Mouse (Mus musculus) stomach, postnatal 0 days (tissue): ENCODE measurements around the gene Zrsr1. TPM values are rescaled to one million over a fixed set of nuclear protein-coding genes. Genes with fewer than 3 reads are reported as not detected.

Source experiments
- ATAC-seq: fragments of 200-750 bp; cut with Nextera tagmentation; 2 replicates; pipeline ENCODE4 v1.8.0; 2017; ENCODE audit not compliant: low FRiP score, low TSS enrichment
- DNase-seq: peaks from one replicate; pipeline ENCODE4 v3.0.0-alpha.2; 2016; ENCODE audit warnings: low spot score
- H3K27ac ChIP-seq: fragments of 300-500 bp; sonication (generic); replicated peaks from 2 replicates; pipeline ENCODE4 v1.5.1; 2014; ENCODE audit warnings: mild to moderate bottlenecking, control low read depth
- H3K27me3 ChIP-seq: fragments of 300-500 bp; sonication (generic); 2 replicates; pipeline ENCODE4 v1.6.1; 2014; ENCODE audit warnings: low read length; ENCODE audit not compliant: control insufficient read depth, insufficient read depth
- H3K36me3 ChIP-seq: fragments of 300-500 bp; sonication (generic); 2 replicates; pipeline ENCODE4 v1.6.1; 2014; ENCODE audit warnings: low read length, mixed read lengths; ENCODE audit not compliant: control insufficient read depth, insufficient read depth
- H3K4me1 ChIP-seq: fragments of 300-500 bp; sonication (generic); replicated peaks from 2 replicates; pipeline ENCODE4 v1.6.1; 2014; ENCODE audit warnings: antibody characterized with exemption; ENCODE audit not compliant: control insufficient read depth, insufficient read depth
- H3K4me2 ChIP-seq: fragments of 300-500 bp; sonication (generic); replicated peaks from 2 replicates; pipeline ENCODE4 v1.6.1; 2014; ENCODE audit warnings: low read depth, mild to moderate bottlenecking, control low read depth, moderate library complexity
- H3K4me3 ChIP-seq: fragments of 300-500 bp; sonication (generic); 2 replicates; pipeline ENCODE4 v1.5.1; 2014; ENCODE audit warnings: low read depth, low read length, control low read depth
- H3K9ac ChIP-seq: fragments of 300-500 bp; sonication (generic); 2 replicates; pipeline ENCODE4 v1.6.1; 2014; ENCODE audit warnings: mild to moderate bottlenecking, low read length, control low read depth, mixed read lengths
- H3K9me3 ChIP-seq: fragments of 300-500 bp; sonication (generic); 2 replicates; pipeline ENCODE4 v1.6.1; 2016; ENCODE audit warnings: low read length; ENCODE audit not compliant: control insufficient read depth
- CTCF ChIP-seq: IDR thresholded peaks from 2 replicates; pipeline ENCODE4 v1.5.1; 2016; ENCODE audit warnings: antibody characterized with exemption, low read depth, mild to moderate bottlenecking, moderate library complexity
- EP300 ChIP-seq: optimal IDR thresholded peaks from 2 replicates; pipeline ENCODE3; 2016; ENCODE audit warnings: antibody characterized with exemption
- WGBS: fragments of 180-500 bp; shearing (Covaris S2); extraction: QIAGEN DNeasy Blood & Tissue Kit; methylation state at CpG from one replicate; pipeline ENCODE4 v1.1.7; 2014; 5-methylcytosine and 5-hydroxymethylcytosine counted together
- polyA plus RNA-seq: library from polyadenylated mRNA; unstranded; fragments of >200 nt; fragmentation: Nextera tagmentation; extraction: Ambion mirVana; gene quantifications from 2 replicates; pipeline ENCODE4 v1.2.1, GENCODE M21; 2015

Zrsr1 gene
- polyA plus RNA-seq = 2.0 and 2.2 TPM in 2 replicates

GRCm38 (mm10) chr11:22971835-22972709 is at the start of gene Zrsr1:
Gene Zrsr1 (plus strand): TSS chr11:22972005.
- peak within 1 kb of the TSS; percentile 85 for H3K27ac ChIP-seq
- no peaks in the 10 kb centered on the region for H3K36me3 ChIP-seq
- peak within 1 kb of the TSS; percentile 58 for H3K4me3 ChIP-seq
- no peak; the same call in 1 of the 2 replicates for TF ChIP-seq CTCF
- H3K9ac ChIP-seq = peak within 1 kb of the TSS; percentile 65
- peak within 1 kb of the TSS; percentile 73 for H3K4me2 ChIP-seq
- 49% methylated on average over 56 of the region's 56 CpGs for WGBS
- no peaks in the 10 kb centered on the region for H3K27me3 ChIP-seq
- H3K4me1 ChIP-seq = no peaks in the 10 kb centered on the region
- peaks cover 11% of the 10 kb centered on the region; the same call in 1 of the 2 replicates for H3K9me3 ChIP-seq
- ATAC-seq (peak; percentile 76), DNase-seq (peak; percentile 55)

- H3K4me3 ChIP-seq = no peak overlapping the region
- no peaks in the 10 kb centered on the region for H3K36me3 ChIP-seq
- no peak overlapping the region for H3K27ac ChIP-seq
- DNase-seq (no peak), ATAC-seq (no peak)
- H3K27me3 ChIP-seq = no peaks in the 10 kb centered on the region
- no peak overlapping the region for H3K4me2 ChIP-seq
- no peaks in the 10 kb centered on the region for H3K9me3 ChIP-seq
- TF ChIP-seq CTCF (no peak), EP300 (no peak)
- H3K9ac ChIP-seq = no peak overlapping the region
- 68% methylated on average over 2 of the region's 2 CpGs for WGBS
- no peaks in the 10 kb centered on the region for H3K4me1 ChIP-seq
Measured at GRCm38 (mm10) chr11:22922546-22922945, 49.3 kb upstream of the Zrsr1 start.

GRCm38 (mm10) chr11:22923606-22924005 is 48.2 kb upstream of the Zrsr1 start:
- no peak for ATAC-seq

GRCm38 (mm10) chr11:22928586-22929169 is 43.1 kb upstream of the Zrsr1 start:
- no peaks in the 10 kb centered on the region for H3K36me3 ChIP-seq
- WGBS = 58% methylated on average over 8 of the region's 8 CpGs
- DNase-seq = no peak

More at GRCm38 (mm10) chr11:22923606-22924005, 48.2 kb upstream of the Zrsr1 start:
- Histone ChIP-seq H3K4me1 (no peaks in the 10 kb centered on the region), H3K4me3 (no peak overlapping the region), H3K36me3 (no peaks in the 10 kb centered on the region), H3K27ac (no peak overlapping the region), H3K9me3 (no peaks in the 10 kb centered on the region), H3K4me2 (no peak overlapping the region), H3K9ac (no peak overlapping the region), H3K27me3 (no peaks in the 10 kb centered on the region)
- DNase-seq = no peak
- no peak for TF ChIP-seq EP300
- no peak for TF ChIP-seq CTCF
- 91% methylated on average over 2 of the region's 2 CpGs for WGBS

GRCm38 (mm10) chr11:22930129-22930528 is 41.7 kb upstream of the Zrsr1 start:
- Histone ChIP-seq H3K36me3 (no peaks in the 10 kb centered on the region), H3K4me1 (no peaks in the 10 kb centered on the region), H3K27me3 (no peaks in the 10 kb centered on the region), H3K4me2 (no peak overlapping the region), H3K9ac (no peak overlapping the region), H3K9me3 (no peaks in the 10 kb centered on the region), H3K4me3 (no peak overlapping the region), H3K27ac (no peak overlapping the region)
- WGBS = 57% methylated on average over 2 of the region's 2 CpGs
- no peak for DNase-seq
- TF ChIP-seq CTCF (no peak), EP300 (no peak)
- ATAC-seq = no peak

More at GRCm38 (mm10) chr11:22928586-22929169, 43.1 kb upstream of the Zrsr1 start:
- Histone ChIP-seq H3K4me3 (no peak overlapping the region), H3K27me3 (no peaks in the 10 kb centered on the region), H3K4me1 (no peaks in the 10 kb centered on the region), H3K9ac (no peak overlapping the region), H3K27ac (0 out of 2 replicates have a peak overlapping the region, but pooled peaks have one; percentile 2), H3K9me3 (no peaks in the 10 kb centered on the region), H3K4me2 (no peak overlapping the region)
- ATAC-seq = no peak
- TF ChIP-seq EP300 = no peak
- no peak for TF ChIP-seq CTCF
